ENCODE assay signal across 8 mouse cellular contexts in the genomic region with DNA sequence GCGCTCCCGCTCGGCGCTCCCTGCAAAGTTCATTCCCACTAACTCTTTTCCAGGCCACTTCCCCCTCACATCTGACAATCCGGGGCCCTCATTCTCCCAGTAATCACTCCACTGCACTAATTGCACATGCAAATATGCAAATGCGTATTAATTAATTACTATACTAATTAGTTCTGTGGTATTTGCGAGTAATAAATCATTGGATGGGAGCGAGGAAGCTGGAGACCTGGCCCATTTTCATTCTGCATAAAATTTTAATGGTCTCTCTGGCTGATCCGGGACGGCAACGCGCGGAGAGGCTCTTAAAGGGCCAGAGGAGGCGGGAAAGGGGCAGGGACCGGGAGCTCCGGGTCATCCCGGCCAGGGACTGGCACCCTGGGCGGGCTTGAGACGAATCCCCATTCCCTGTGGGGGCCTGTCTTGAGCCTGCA. TPM values are rescaled to one million over a fixed set of nuclear protein-coding genes. Genes with fewer than 3 reads are reported as not detected.
DNase-seq lines count a peak whose midpoint lies in the region; ATAC-seq and TF ChIP-seq lines count a peak whose summit lies in the region.

No protein-coding gene starts in this region.

- peak overlapping the region; percentile 96 for H3K4me2 ChIP-seq in hindbrain, embryonic 16.5 days (ENCODE audit: low read length)
- H3K4me2 ChIP-seq in midbrain, embryonic 15.5 days: peak overlapping the region; percentile 99

- no peaks in the 10 kb centered on the region for H3K36me3 ChIP-seq in kidney, adult 2 months (ENCODE audit: control insufficient read depth, insufficient read depth, low read length)
- no peaks in the 10 kb centered on the region for H3K36me3 ChIP-seq in hindbrain, embryonic 16.5 days (ENCODE audit: control insufficient read depth, insufficient read depth, low read length)
- no peaks in the 10 kb centered on the region for H3K36me3 ChIP-seq in midbrain, embryonic 15.5 days (replicated peaks)

- peak overlapping the region; percentile 51 for H3K4me3 ChIP-seq in kidney, adult 2 months (ENCODE audit: insufficient read depth, low read depth, low read length)
- H3K4me3 ChIP-seq in hindbrain, embryonic 16.5 days (ENCODE audit: low read length): peak overlapping the region; percentile 53
- peak overlapping the region; percentile 55 for H3K4me3 ChIP-seq in midbrain, embryonic 15.5 days

- under 1% methylated on average over 19 of the region's 19 CpGs for WGBS in kidney, adult 2 months
- under 1% methylated on average over 19 of the region's 19 CpGs for WGBS in hindbrain, embryonic 16.5 days
- under 1% methylated on average over 19 of the region's 19 CpGs for WGBS in midbrain, embryonic 15.5 days

- DNase-seq in kidney, adult 2 months: peak; percentile 46
- no peak for DNase-seq in kidney, adult 8-10 months
- DNase-seq in cerebellum, adult 9-10 months: peak; percentile 72
- DNase-seq in right cerebral cortex, postnatal 10 days (ENCODE audit: low spot score in 2 of 2): no peak
- no peak for DNase-seq in spleen, postnatal 4 days (ENCODE audit: low spot score in 2 of 2)

- no peaks in the 10 kb centered on the region; the same call in 1 of the 2 replicates for H3K4me1 ChIP-seq in kidney, adult 2 months (ENCODE audit: control insufficient read depth, insufficient read depth, low read length)
- peaks cover 29% of the 10 kb centered on the region for H3K4me1 ChIP-seq in hindbrain, embryonic 16.5 days (ENCODE audit: control insufficient read depth, insufficient read depth, low read depth, low read length)
- H3K4me1 ChIP-seq in midbrain, embryonic 15.5 days: peaks cover 38% of the 10 kb centered on the region

- TF ChIP-seq CTCF in kidney, adult 2 months (conservative IDR thresholded peaks at IDR 0.05; ENCODE audit: insufficient read depth, insufficient read length, low read depth, low read length): no peak

- H3K27ac ChIP-seq in kidney, adult 2 months (ENCODE audit: insufficient read depth, low read depth, low read length): no peak overlapping the region
- H3K27ac ChIP-seq in hindbrain, embryonic 16.5 days (ENCODE audit: low read depth, low read length): peak overlapping the region; percentile 93
- H3K27ac ChIP-seq in midbrain, embryonic 15.5 days: peak overlapping the region; percentile 85

- H3K9me3 ChIP-seq in hindbrain, embryonic 16.5 days (ENCODE audit: control insufficient read depth, low read length): no peaks in the 10 kb centered on the region
- no peaks in the 10 kb centered on the region for H3K9me3 ChIP-seq in midbrain, embryonic 15.5 days

- no peak for TF ChIP-seq POLR2A in kidney, adult 2 months (IDR thresholded peaks at IDR 0.05; ENCODE audit: low read depth, low read length)

- ATAC-seq in hindbrain, embryonic 16.5 days: 0 out of 2 replicates have a peak, but pooled peaks have one; percentile 15
- no peak; the same call in 1 of the 2 replicates for ATAC-seq in midbrain, embryonic 15.5 days (replicated peaks)
- ATAC-seq in megakaryocyte, adult 5-6 weeks (ENCODE audit: poor library complexity, severe bottlenecking): no peak

- peak overlapping the region; percentile 74 for H3K9ac ChIP-seq in hindbrain, embryonic 16.5 days (ENCODE audit: low read depth, low read length)
- H3K9ac ChIP-seq in midbrain, embryonic 15.5 days: peak overlapping the region; percentile 48

- H3K27me3 ChIP-seq in kidney, adult 2 months (replicated peaks; ENCODE audit: control insufficient read depth, insufficient read depth, low read length): 0 out of 2 replicates have a peak, but pooled peaks cover 2% of the 10 kb centered on the region
- peaks cover 38% of the 10 kb centered on the region for H3K27me3 ChIP-seq in hindbrain, embryonic 16.5 days (replicated peaks; ENCODE audit: control insufficient read depth, insufficient read depth, low read length)
- H3K27me3 ChIP-seq in midbrain, embryonic 15.5 days (replicated peaks): peaks cover 82% of the 10 kb centered on the region

RNA-seq across cellular contexts. Expression of a gene that starts 9.1 kb away (rescaled TPM):
- polyA plus RNA-seq in kidney, adult 2 months (2012; rRNA removed): 84.7 and 94.6 TPM in 2 replicates
- polyA plus RNA-seq in hindbrain, embryonic 16.5 days (2015; fragmentation: Nextera tagmentation; extraction: Ambion mirVana): 7.7 and 9.3 TPM in 2 replicates
- 2.0 and 4.0 TPM in 2 replicates for polyA plus RNA-seq in midbrain, embryonic 15.5 days (2015; fragmentation: Nextera tagmentation; extraction: Ambion mirVana)
- total RNA-seq in megakaryocyte, adult 5-6 weeks (2015): not detected in 2 replicates
- total RNA-seq in megakaryocyte, adult 5-6 weeks (2017): not detected in 2 replicates

RNA-seq across cellular contexts. Expression of a gene that starts 9.6 kb away (rescaled TPM):
- polyA plus RNA-seq in kidney, adult 2 months (2012; rRNA removed): not detected in 2 replicates
- 22.9 and 23.4 TPM in 2 replicates for polyA plus RNA-seq in hindbrain, embryonic 16.5 days (2015; fragmentation: Nextera tagmentation; extraction: Ambion mirVana)
- 6.5 and 9.0 TPM in 2 replicates for polyA plus RNA-seq in midbrain, embryonic 15.5 days (2015; fragmentation: Nextera tagmentation; extraction: Ambion mirVana)
- total RNA-seq in megakaryocyte, adult 5-6 weeks (2015): not detected in 2 replicates
- not detected in 2 replicates for total RNA-seq in megakaryocyte, adult 5-6 weeks (2017)

RNA-seq across cellular contexts. Expression of a gene that starts 19.1 kb away (rescaled TPM):
- polyA plus RNA-seq in kidney, adult 2 months (2012; rRNA removed): 59.1 and 74.9 TPM in 2 replicates
- polyA plus RNA-seq in hindbrain, embryonic 16.5 days (2015; fragmentation: Nextera tagmentation; extraction: Ambion mirVana): 39.0 and 39.9 TPM in 2 replicates
- polyA plus RNA-seq in midbrain, embryonic 15.5 days (2015; fragmentation: Nextera tagmentation; extraction: Ambion mirVana): 38.2 and 44.6 TPM in 2 replicates
- total RNA-seq in megakaryocyte, adult 5-6 weeks (2015): 24.0 and 28.5 TPM in 2 replicates
- total RNA-seq in megakaryocyte, adult 5-6 weeks (2017): 36.0 and 39.9 TPM in 2 replicates

RNA-seq across cellular contexts. Expression of a gene that starts 44.5 kb away (rescaled TPM):
- polyA plus RNA-seq in kidney, adult 2 months (2012; rRNA removed): 0.56 and 33.0 TPM in 2 replicates
- polyA plus RNA-seq in hindbrain, embryonic 16.5 days (2015; fragmentation: Nextera tagmentation; extraction: Ambion mirVana): 0.16 and 1.7 TPM in 2 replicates
- 0.43 TPM in 1 of 2 replicates, not detected in the other for polyA plus RNA-seq in midbrain, embryonic 15.5 days (2015; fragmentation: Nextera tagmentation; extraction: Ambion mirVana)
- total RNA-seq in megakaryocyte, adult 5-6 weeks (2015): not detected in 2 replicates
- not detected in 2 replicates for total RNA-seq in megakaryocyte, adult 5-6 weeks (2017)

RNA-seq across cellular contexts. Expression of a gene that starts 47.2 kb away (rescaled TPM):
- polyA plus RNA-seq in kidney, adult 2 months (2012; rRNA removed): not detected in 2 replicates
- polyA plus RNA-seq in hindbrain, embryonic 16.5 days (2015; fragmentation: Nextera tagmentation; extraction: Ambion mirVana): 4.5 and 4.9 TPM in 2 replicates
- 1.2 and 1.3 TPM in 2 replicates for polyA plus RNA-seq in midbrain, embryonic 15.5 days (2015; fragmentation: Nextera tagmentation; extraction: Ambion mirVana)
- total RNA-seq in megakaryocyte, adult 5-6 weeks (2015): not detected in 2 replicates
- total RNA-seq in megakaryocyte, adult 5-6 weeks (2017): not detected in 2 replicates

Comparison
In these comparisons a context has a peak if more than half of its experiments do, and no peak if none do; other contexts are left out.
1. DNase-seq: peak in kidney, adult 2 months (single experiment) and cerebellum, adult 9-10 months (single experiment); none in kidney, adult 8-10 months (0 of 2), right cerebral cortex, postnatal 10 days (0 of 2) and spleen, postnatal 4 days (0 of 2).
2. Peak in every context shown above with its lines, with median percentiles within 50 percentile points of each other: H3K4me3 ChIP-seq.